Mouse (Mus musculus) thymus, adult 2 months (tissue): ENCODE measurements around the gene Rmdn2. TPM values are rescaled to one million over a fixed set of nuclear protein-coding genes. Genes with fewer than 3 reads are reported as not detected.
A peak's percentile ranks its signal among the peaks of the same experiment; 100 is the strongest.

Source experiments
- DNase-seq: peaks from one replicate; pipeline ENCODE4 v3.0.0; 2021
- H3K27ac ChIP-seq: fragments of 200-500 bp; 2 replicates; pipeline ENCODE4 v1.5.1; 2012; ENCODE audit warnings: low read length, control low read depth; ENCODE audit not compliant: control insufficient read depth, insufficient read depth
- H3K27me3 ChIP-seq: fragments of 200-500 bp; 2 replicates; pipeline ENCODE4 v1.6.1; 2012; ENCODE audit warnings: mild to moderate bottlenecking, low read length, moderate library complexity, mixed read lengths; ENCODE audit not compliant: control insufficient read depth, insufficient read depth
- H3K36me3 ChIP-seq: fragments of 200-500 bp; 2 replicates; pipeline ENCODE4 v1.6.1; 2012; ENCODE audit warnings: mild to moderate bottlenecking, low read length, moderate library complexity; ENCODE audit not compliant: control insufficient read depth, insufficient read depth
- H3K4me1 ChIP-seq: fragments of 200-500 bp; replicated peaks from 2 replicates; pipeline ENCODE4 v1.6.1; 2012; ENCODE audit warnings: low read length; ENCODE audit not compliant: control insufficient read depth, insufficient read depth
- H3K4me3 ChIP-seq: fragments of 200-500 bp; 2 replicates; pipeline ENCODE4 v1.5.1; 2012; ENCODE audit warnings: mild to moderate bottlenecking, low read length, control low read depth, moderate library complexity; ENCODE audit not compliant: control insufficient read depth, insufficient read depth
- CTCF ChIP-seq: fragments of 200-500 bp; IDR thresholded peaks from 2 replicates; pipeline ENCODE4 v1.5.1; 2012; ENCODE audit warnings: mild to moderate bottlenecking, control low read depth, low read length, moderate library complexity, borderline replicate concordance; ENCODE audit not compliant: control insufficient read depth, poor library complexity, insufficient read depth; ENCODE audit errors: extremely low read depth
- POLR2A ChIP-seq: fragments of 200-500 bp; IDR thresholded peaks from 2 replicates; pipeline ENCODE4 v1.6.1; 2012; ENCODE audit warnings: mild to moderate bottlenecking, low read length, control low read depth, moderate library complexity; ENCODE audit not compliant: control insufficient read depth, poor library complexity, insufficient read depth; ENCODE audit errors: extremely low read depth
- WGBS: fragments of 180-500 bp; shearing (Covaris S2); methylation state at CpG from one replicate; pipeline ENCODE4 v1.1.7; 2018; 5-methylcytosine and 5-hydroxymethylcytosine counted together
- polyA plus RNA-seq: library from polyadenylated mRNA; depleted of rRNA; stranded (reverse); fragments of >200 nt; gene quantifications from 2 replicates; pipeline ENCODE4 v1.2.3, GENCODE M21; 2012

Rmdn2 gene
- polyA plus RNA-seq, 1 experiment = 0.97 TPM

GRCm38 (mm10) chr17:79695106-79695505 lies 83.4 kb downstream of the Rmdn2 start:
- 87% methylated on average over 4 of the region's 4 CpGs for WGBS
- H3K36me3 ChIP-seq = no peaks in the 10 kb centered on the region
- TF ChIP-seq CTCF (no peak), POLR2A (no peak)
- no peak overlapping the region for H3K27ac ChIP-seq
- DNase-seq = no peak
- no peak overlapping the region for H3K4me3 ChIP-seq
- no peaks in the 10 kb centered on the region for H3K27me3 ChIP-seq
- no peaks in the 10 kb centered on the region for H3K4me1 ChIP-seq

DNA sequence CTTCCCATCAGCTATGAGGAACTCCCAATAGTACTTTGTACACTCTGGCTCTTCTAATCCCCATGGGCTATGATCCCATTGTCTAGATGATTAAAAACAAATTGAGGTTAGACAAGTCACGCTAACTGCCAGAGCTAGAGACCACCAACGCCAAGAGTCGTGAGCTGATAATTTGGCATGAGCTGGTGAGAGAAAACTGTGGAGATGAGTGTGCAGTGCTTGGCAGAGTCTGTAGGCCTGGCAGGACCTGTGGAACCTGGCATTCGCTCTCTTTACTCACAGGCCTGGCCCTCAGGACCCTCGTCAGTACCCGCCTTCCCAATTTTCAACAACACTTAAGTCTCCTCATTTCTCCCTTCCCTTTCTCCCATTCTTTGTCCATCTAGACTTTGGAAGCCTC lies 83.9 kb downstream of the Rmdn2 start:
- no peaks in the 10 kb centered on the region for H3K4me1 ChIP-seq
- no peaks in the 10 kb centered on the region for H3K27me3 ChIP-seq
- H3K27ac ChIP-seq = no peak overlapping the region
- no peaks in the 10 kb centered on the region for H3K36me3 ChIP-seq
- WGBS = 96% methylated on average over 6 of the region's 6 CpGs
- DNase-seq = no peak
- TF ChIP-seq CTCF (no peak), POLR2A (no peak)
- H3K4me3 ChIP-seq = no peak overlapping the region

- Histone ChIP-seq H3K4me3 (no peak overlapping the region), H3K27ac (no peak overlapping the region), H3K4me1 (no peaks in the 10 kb centered on the region), H3K36me3 (no peaks in the 10 kb centered on the region), H3K27me3 (no peaks in the 10 kb centered on the region)
- 41% methylated on average over 1 of the region's 1 CpGs for WGBS
- DNase-seq = peak; percentile 3
- no peak for TF ChIP-seq CTCF
- no peak for TF ChIP-seq POLR2A
Observed at GRCm38 (mm10) chr17:79699197-79699596, 87.5 kb downstream of the Rmdn2 start.

GRCm38 (mm10) chr17:79700871-79701270 lies 89.2 kb downstream of the Rmdn2 start:
- Histone ChIP-seq H3K36me3 (no peaks in the 10 kb centered on the region), H3K4me1 (no peaks in the 10 kb centered on the region), H3K27me3 (no peaks in the 10 kb centered on the region), H3K4me3 (no peak overlapping the region), H3K27ac (no peak overlapping the region)
- no peak for DNase-seq
- no peak for TF ChIP-seq CTCF
- TF ChIP-seq POLR2A = no peak
- 97% methylated on average over 5 of the region's 5 CpGs for WGBS

DNA sequence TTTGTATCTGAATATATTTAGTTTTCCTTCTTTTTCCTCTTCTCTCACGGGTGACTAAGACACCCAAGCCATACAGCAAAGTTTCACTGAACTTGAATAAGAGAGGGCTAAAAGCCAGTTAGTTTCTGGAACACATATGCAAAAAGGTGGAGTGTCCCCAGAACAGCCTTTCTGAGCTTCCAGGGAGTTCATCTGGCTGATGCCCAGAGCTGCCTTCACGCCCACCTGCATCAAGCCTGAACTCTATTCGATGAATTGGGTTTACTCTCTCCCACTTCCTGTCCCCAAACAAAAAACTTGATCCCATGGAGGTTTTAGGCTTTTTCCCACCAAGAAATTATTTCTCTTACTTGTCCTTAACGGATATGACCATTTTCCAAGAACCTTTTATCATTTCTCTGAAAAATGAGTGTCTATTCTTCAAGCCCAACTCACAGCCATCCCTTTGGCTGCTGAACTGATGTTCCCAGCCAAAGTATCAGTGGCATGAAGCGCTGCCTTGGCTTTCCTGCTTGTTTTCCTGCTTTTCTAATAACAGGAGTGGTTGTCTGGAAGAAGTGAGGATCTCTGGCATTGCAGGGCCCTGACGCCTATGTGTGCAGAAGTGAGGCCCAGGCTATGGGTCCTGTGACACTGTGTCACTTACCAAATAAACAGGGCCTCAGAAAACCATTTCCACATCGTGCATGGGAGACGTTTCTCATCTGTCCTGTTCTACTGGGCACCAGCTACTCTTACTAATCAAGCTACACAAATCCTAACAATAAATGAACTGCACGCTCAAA lies 94.2 kb downstream of the Rmdn2 start:
- no peak for DNase-seq
- 83% methylated on average over 9 of the region's 9 CpGs for WGBS

DNA sequence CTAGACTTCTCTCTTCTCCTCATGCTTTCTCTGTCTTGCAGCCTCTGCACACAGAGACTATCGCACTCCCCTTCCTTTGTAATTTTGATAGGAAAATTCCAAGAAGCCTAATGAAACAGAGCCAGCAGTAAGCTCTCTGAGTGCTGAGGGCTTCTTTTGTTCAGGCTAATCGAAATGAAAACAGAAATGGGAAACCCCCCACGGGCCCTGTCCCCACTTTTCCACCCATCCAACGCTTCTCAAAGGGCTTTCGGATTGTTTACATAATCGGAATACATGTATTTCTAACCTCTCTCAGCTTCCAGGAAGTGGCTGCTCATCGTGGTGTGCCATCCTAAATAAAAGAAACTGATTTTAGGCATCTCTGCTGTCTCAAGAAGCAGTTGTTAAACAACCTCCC lies 96.5 kb downstream of the Rmdn2 start:
- H3K36me3 ChIP-seq = no peaks in the 10 kb centered on the region
- H3K4me3 ChIP-seq = no peak overlapping the region
- peaks cover 9% of the 10 kb centered on the region; the same call in 1 of the 2 replicates for H3K27me3 ChIP-seq
- no peak for DNase-seq
- WGBS = 67% methylated on average over 7 of the region's 7 CpGs
- peaks cover 2% of the 10 kb centered on the region; the same call in 1 of the 2 replicates for H3K4me1 ChIP-seq
- no peak for TF ChIP-seq CTCF
- no peak for TF ChIP-seq POLR2A
- no peak overlapping the region for H3K27ac ChIP-seq

More for the DNA sequence above, 94.2 kb downstream of the Rmdn2 start:
- Histone ChIP-seq H3K4me3 (no peak overlapping the region), H3K27ac (no peak overlapping the region), H3K36me3 (no peaks in the 10 kb centered on the region), H3K4me1 (no peaks in the 10 kb centered on the region), H3K27me3 (peaks cover 2% of the 10 kb centered on the region; the same call in 1 of the 2 replicates)
- TF ChIP-seq POLR2A (no peak), CTCF (no peak)
